ENCODE assay signal across 7 mouse cellular contexts in the genomic region with DNA sequence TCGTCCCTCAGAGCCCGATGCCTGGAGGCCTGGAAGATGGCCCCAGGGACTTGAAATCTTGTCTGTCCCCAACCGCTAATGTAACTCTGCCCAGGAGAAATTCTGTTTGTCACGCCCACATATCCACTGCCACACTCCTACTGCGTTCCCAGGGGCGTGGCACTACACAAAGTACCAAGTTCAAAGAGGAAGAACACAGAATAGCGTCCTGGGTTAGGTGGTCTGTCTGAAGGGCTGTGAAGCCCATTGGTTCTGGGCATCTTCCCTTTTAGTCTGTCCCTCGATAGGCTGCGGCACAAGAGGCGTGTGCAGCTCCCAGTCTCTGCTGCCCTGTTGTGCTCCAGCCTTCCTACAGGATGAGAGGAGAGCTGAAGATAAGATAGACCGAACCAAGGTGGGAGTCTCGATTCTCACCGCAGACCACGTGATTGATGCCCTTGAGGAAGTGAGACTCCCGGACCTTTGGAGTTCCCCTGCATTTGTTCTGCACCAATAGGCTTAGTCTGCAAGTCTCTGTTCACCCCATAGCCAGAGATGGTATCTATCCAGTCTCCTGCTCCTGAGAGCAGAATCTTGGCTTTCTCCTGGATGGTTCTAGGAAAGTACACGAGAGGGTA. TPM values are rescaled to one million over a fixed set of nuclear protein-coding genes. Genes with fewer than 3 reads are reported as not detected.
DNase-seq lines count a peak whose midpoint lies in the region; ATAC-seq and TF ChIP-seq lines count a peak whose summit lies in the region.

No protein-coding gene starts in this region.

- H3K27me3 ChIP-seq in thymus, adult 2 months (ENCODE audit: control insufficient read depth, insufficient read depth, low read length), result no peaks in the 10 kb centered on the region
- H3K27me3 ChIP-seq in hindbrain, embryonic 14.5 days (ENCODE audit: control insufficient read depth, insufficient read depth, low read length), result 0 out of 2 replicates have a peak, but pooled peaks cover 9% of the 10 kb centered on the region
- H3K27me3 ChIP-seq in liver, embryonic 11.5 days (replicated peaks; ENCODE audit: control insufficient read depth, insufficient read depth, low read length), result peaks cover 6% of the 10 kb centered on the region; the same call in 1 of the 2 replicates
- peaks cover 2% of the 10 kb centered on the region; the same call in 1 of the 2 replicates for H3K27me3 ChIP-seq in neural tube, embryonic 14.5 days (ENCODE audit: control insufficient read depth, insufficient read depth, low read length)

- intact Hi-C loops in left cerebral cortex, postnatal 36 days (cut with DNase I), result no loop called here

- H3K36me3 ChIP-seq in thymus, adult 2 months (ENCODE audit: control insufficient read depth, insufficient read depth, low read length), result no peaks in the 10 kb centered on the region
- H3K36me3 ChIP-seq in hindbrain, embryonic 14.5 days (replicated peaks; ENCODE audit: control insufficient read depth, insufficient read depth), result no peaks in the 10 kb centered on the region
- H3K36me3 ChIP-seq in liver, embryonic 11.5 days (ENCODE audit: control insufficient read depth, insufficient read depth, low read length), result no peaks in the 10 kb centered on the region
- H3K36me3 ChIP-seq in neural tube, embryonic 14.5 days (ENCODE audit: control insufficient read depth, insufficient read depth, low read length), result no peaks in the 10 kb centered on the region

- peak overlapping the region; percentile 75 for H3K4me2 ChIP-seq in hindbrain, embryonic 14.5 days (replicated peaks)
- H3K4me2 ChIP-seq in liver, embryonic 11.5 days, result peak overlapping the region; percentile 99
- H3K4me2 ChIP-seq in neural tube, embryonic 14.5 days (ENCODE audit: low read depth, low read length), result peak overlapping the region; percentile 65

- H3K27ac ChIP-seq in thymus, adult 2 months (ENCODE audit: control insufficient read depth, insufficient read depth, low read length), result no peak overlapping the region
- H3K27ac ChIP-seq in hindbrain, embryonic 14.5 days, result peak overlapping the region; percentile 55; the same call in 1 of the 2 replicates
- no peak overlapping the region for H3K27ac ChIP-seq in liver, embryonic 11.5 days (ENCODE audit: low read depth, low read length)
- H3K27ac ChIP-seq in neural tube, embryonic 14.5 days (ENCODE audit: low read depth, low read length), result peak overlapping the region; percentile 48; the same call in 1 of the 2 replicates

- no peaks in the 10 kb centered on the region for H3K9me3 ChIP-seq in hindbrain, embryonic 14.5 days (ENCODE audit: control insufficient read depth, low read length)
- no peaks in the 10 kb centered on the region for H3K9me3 ChIP-seq in liver, embryonic 11.5 days (ENCODE audit: control insufficient read depth, low read length)
- no peaks in the 10 kb centered on the region for H3K9me3 ChIP-seq in neural tube, embryonic 14.5 days (ENCODE audit: control insufficient read depth, low read length)

- peaks cover 17% of the 10 kb centered on the region for H3K4me1 ChIP-seq in thymus, adult 2 months (replicated peaks; ENCODE audit: control insufficient read depth, insufficient read depth, low read length)
- H3K4me1 ChIP-seq in hindbrain, embryonic 14.5 days (replicated peaks; ENCODE audit: control insufficient read depth, insufficient read depth, low read length), result peaks cover 8% of the 10 kb centered on the region; the same call in 1 of the 2 replicates
- peaks cover 11% of the 10 kb centered on the region for H3K4me1 ChIP-seq in liver, embryonic 11.5 days (replicated peaks; ENCODE audit: control insufficient read depth, insufficient read depth, low read length)
- H3K4me1 ChIP-seq in neural tube, embryonic 14.5 days (ENCODE audit: control insufficient read depth, insufficient read depth, low read length), result no peaks in the 10 kb centered on the region

- H3K4me3 ChIP-seq in thymus, adult 2 months (ENCODE audit: control insufficient read depth, insufficient read depth, low read length), result peak overlapping the region; percentile 98
- H3K4me3 ChIP-seq in hindbrain, embryonic 14.5 days (replicated peaks; ENCODE audit: low read length), result peak overlapping the region; percentile 71
- peak overlapping the region; percentile 85 for H3K4me3 ChIP-seq in liver, embryonic 11.5 days (ENCODE audit: low read depth, low read length)
- peak overlapping the region; percentile 81 for H3K4me3 ChIP-seq in neural tube, embryonic 14.5 days (ENCODE audit: low read depth, low read length)

- peak overlapping the region; percentile 71 for H3K9ac ChIP-seq in hindbrain, embryonic 14.5 days
- H3K9ac ChIP-seq in liver, embryonic 11.5 days (ENCODE audit: low read depth, low read length), result peak overlapping the region; percentile 68
- peak overlapping the region; percentile 71 for H3K9ac ChIP-seq in neural tube, embryonic 14.5 days (replicated peaks; ENCODE audit: low read depth, low read length)

- DNase-seq in thymus, adult 2 months, result peak; percentile 16
- DNase-seq in thymus, postnatal 4 days, result no peak
- DNase-seq in embryo, embryonic 10 days (ENCODE audit: low spot score), result peak; percentile 41
- peak; percentile 47 for DNase-seq in hindbrain, embryonic 14.5 days (ENCODE audit: low spot score)
- peak; percentile 54 for DNase-seq in liver, embryonic 11.5 days (ENCODE audit: low spot score)
- DNase-seq in left cerebral cortex, postnatal 36 days (ENCODE audit: low spot score in 2 of 2), result no peak

- ATAC-seq in hindbrain, embryonic 14.5 days (ENCODE audit: low FRiP score), result no peak; the same call in 1 of the 2 replicates
- ATAC-seq in liver, embryonic 11.5 days (replicated peaks; ENCODE audit: low FRiP score), result peak; percentile 16; the same call in 1 of the 2 replicates
- ATAC-seq in neural tube, embryonic 14.5 days (ENCODE audit: low read depth), result peak; percentile 15; the same call in 1 of the 2 replicates

- WGBS in thymus, adult 2 months, result 2% methylated on average over 16 of the region's 16 CpGs
- WGBS in hindbrain, embryonic 14.5 days, result 2% methylated on average over 16 of the region's 16 CpGs
- WGBS in liver, embryonic 11.5 days, result 1% methylated on average over 16 of the region's 16 CpGs
- 4% methylated on average over 16 of the region's 16 CpGs for WGBS in neural tube, embryonic 14.5 days

- no peak for TF ChIP-seq CTCF in thymus, adult 2 months (IDR thresholded peaks at IDR 0.05; ENCODE audit: borderline replicate concordance, control insufficient read depth, extremely low read depth, insufficient read depth, low read length, poor library complexity)

- no peak for TF ChIP-seq POLR2A in thymus, adult 2 months (IDR thresholded peaks at IDR 0.05; ENCODE audit: control insufficient read depth, extremely low read depth, insufficient read depth, low read length, poor library complexity)

RNA-seq across cellular contexts. Expression of a gene that starts 11.8 kb away (rescaled TPM):
- polyA plus RNA-seq in thymus, adult 2 months (2012; rRNA removed), result 8.1 and 20.2 TPM in 2 replicates
- 1.6 and 2.4 TPM in 2 replicates for polyA plus RNA-seq in hindbrain, embryonic 14.5 days (2014; fragmentation: Nextera tagmentation; extraction: Ambion mirVana)
- polyA plus RNA-seq in liver, embryonic 11.5 days (2014; fragmentation: Nextera tagmentation; extraction: Ambion mirVana), result 6.2 and 7.6 TPM in 2 replicates
- polyA plus RNA-seq in neural tube, embryonic 14.5 days (2014; fragmentation: Nextera tagmentation; extraction: Ambion mirVana), result 3.0 TPM in 2 replicates
- 1 to 10 TPM; 1.3 to 3.0 TPM for total RNA-seq in left cerebral cortex, postnatal 36 days (2021)

RNA-seq across cellular contexts. Expression of a gene that starts 12.3 kb away (rescaled TPM):
- polyA plus RNA-seq in thymus, adult 2 months (2012; rRNA removed), result 11.6 and 13.0 TPM in 2 replicates
- polyA plus RNA-seq in hindbrain, embryonic 14.5 days (2014; fragmentation: Nextera tagmentation; extraction: Ambion mirVana), result 1.7 and 2.5 TPM in 2 replicates
- polyA plus RNA-seq in liver, embryonic 11.5 days (2014; fragmentation: Nextera tagmentation; extraction: Ambion mirVana), result 0.18 and 0.38 TPM in 2 replicates
- polyA plus RNA-seq in neural tube, embryonic 14.5 days (2014; fragmentation: Nextera tagmentation; extraction: Ambion mirVana), result 1.5 and 2.0 TPM in 2 replicates
- total RNA-seq in left cerebral cortex, postnatal 36 days (2021), result 1 to 10 TPM; 2.5 to 3.0 TPM

RNA-seq across cellular contexts. Expression of a gene that starts 21.1 kb away (rescaled TPM):
- 41.7 and 41.9 TPM in 2 replicates for polyA plus RNA-seq in thymus, adult 2 months (2012; rRNA removed)
- 4.6 and 5.6 TPM in 2 replicates for polyA plus RNA-seq in hindbrain, embryonic 14.5 days (2014; fragmentation: Nextera tagmentation; extraction: Ambion mirVana)
- 3.5 and 4.5 TPM in 2 replicates for polyA plus RNA-seq in liver, embryonic 11.5 days (2014; fragmentation: Nextera tagmentation; extraction: Ambion mirVana)
- polyA plus RNA-seq in neural tube, embryonic 14.5 days (2014; fragmentation: Nextera tagmentation; extraction: Ambion mirVana), result 5.1 and 5.6 TPM in 2 replicates
- total RNA-seq in left cerebral cortex, postnatal 36 days (2021), result 10 to 100 TPM; 61.2 to 62.1 TPM

RNA-seq across cellular contexts. Expression of a gene that starts 33.2 kb away (rescaled TPM):
- polyA plus RNA-seq in thymus, adult 2 months (2012; rRNA removed), result 17.7 and 20.0 TPM in 2 replicates
- 4.0 and 4.2 TPM in 2 replicates for polyA plus RNA-seq in hindbrain, embryonic 14.5 days (2014; fragmentation: Nextera tagmentation; extraction: Ambion mirVana)
- 15.2 and 17.2 TPM in 2 replicates for polyA plus RNA-seq in liver, embryonic 11.5 days (2014; fragmentation: Nextera tagmentation; extraction: Ambion mirVana)
- polyA plus RNA-seq in neural tube, embryonic 14.5 days (2014; fragmentation: Nextera tagmentation; extraction: Ambion mirVana), result 3.1 and 3.6 TPM in 2 replicates
- total RNA-seq in left cerebral cortex, postnatal 36 days (2021), result 1 to 10 TPM; 5.2 to 6.2 TPM

RNA-seq across cellular contexts. Expression of a gene that starts 38.2 kb away (rescaled TPM):
- 3,906 and 3,990 TPM in 2 replicates for polyA plus RNA-seq in thymus, adult 2 months (2012; rRNA removed)
- 418 and 454 TPM in 2 replicates for polyA plus RNA-seq in hindbrain, embryonic 14.5 days (2014; fragmentation: Nextera tagmentation; extraction: Ambion mirVana)
- 1,154 and 1,248 TPM in 2 replicates for polyA plus RNA-seq in liver, embryonic 11.5 days (2014; fragmentation: Nextera tagmentation; extraction: Ambion mirVana)
- polyA plus RNA-seq in neural tube, embryonic 14.5 days (2014; fragmentation: Nextera tagmentation; extraction: Ambion mirVana), result 400 and 442 TPM in 2 replicates
- total RNA-seq in left cerebral cortex, postnatal 36 days (2021), result 100 to 1,000 TPM; 215 to 226 TPM

Comparison
In these comparisons a context has a peak if more than half of its experiments do, and no peak if none do; other contexts are left out.
1. DNase-seq: peak in thymus, adult 2 months (single experiment), embryo, embryonic 10 days (single experiment), hindbrain, embryonic 14.5 days (single experiment) and liver, embryonic 11.5 days (single experiment); none in thymus, postnatal 4 days (single experiment) and left cerebral cortex, postnatal 36 days (0 of 2).
2. H3K27ac ChIP-seq: peak in hindbrain, embryonic 14.5 days (single experiment) and neural tube, embryonic 14.5 days (single experiment); none in thymus, adult 2 months (single experiment) and liver, embryonic 11.5 days (single experiment).
3. Peak in every context shown above with its lines, with median percentiles within 50 percentile points of each other: H3K4me3 ChIP-seq, H3K4me2 ChIP-seq and H3K9ac ChIP-seq.